In the genomic region with DNA sequence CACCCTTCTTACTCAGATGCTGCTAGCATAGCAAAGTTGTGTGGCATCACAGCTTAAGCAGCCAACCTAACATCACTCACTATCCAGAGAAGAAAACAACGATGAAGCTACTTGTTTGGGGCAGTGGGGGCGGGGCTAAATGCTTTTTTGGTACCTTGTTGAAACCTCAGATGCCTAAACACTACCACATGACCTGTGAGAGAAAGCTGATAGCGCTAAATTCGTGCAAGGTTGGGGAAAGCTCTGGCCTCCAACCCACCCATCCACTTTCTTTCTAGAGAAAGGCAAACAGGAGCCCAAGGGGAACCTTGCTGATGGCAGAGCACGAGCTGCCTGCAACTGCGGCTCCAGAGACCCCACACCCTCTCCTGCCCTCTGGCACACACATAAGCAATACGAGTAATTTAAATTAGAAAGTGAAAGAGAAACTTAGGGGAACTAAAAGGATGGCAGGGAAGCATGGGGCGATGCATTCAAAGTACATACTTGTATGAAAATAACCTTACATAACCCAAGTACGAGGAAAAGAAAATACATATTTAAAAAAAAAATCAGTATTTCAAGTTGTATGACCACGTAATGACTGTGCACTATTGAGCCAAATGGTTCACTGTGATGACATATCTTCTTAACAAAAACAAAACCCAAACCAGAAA, we compare ENCODE assay signal across 9 mouse cellular contexts. TPM values are rescaled to one million over a fixed set of nuclear protein-coding genes. Genes with fewer than 3 reads are reported as not detected.
DNase-seq lines count a peak whose midpoint lies in the region; ATAC-seq and TF ChIP-seq lines count a peak whose summit lies in the region.
"Had no signal": no experiment of that assay in that cellular context is flagged by ENCODE, and none has a peak within 500 bp of the region (broad histone marks: within the 10 kb centered on the region; RNA-seq: fewer than 3 reads in every experiment).

No protein-coding gene starts in this region.

- no peak for TF ChIP-seq CTCF in liver, adult 2 months (IDR thresholded peaks at IDR 0.05; ENCODE audit: low read depth, low read length)

- H3K36me3 ChIP-seq in liver, adult 2 months (ENCODE audit: control insufficient read depth, insufficient read depth, low read length), result no peaks in the 10 kb centered on the region; the same call in 1 of the 2 replicates
- H3K36me3 ChIP-seq in embryonic facial prominence, embryonic 12.5 days, result peaks cover 12% of the 10 kb centered on the region
- H3K36me3 ChIP-seq in intestine, embryonic 15.5 days, result peaks cover 3% of the 10 kb centered on the region; the same call in 1 of the 2 replicates

- H3K27me3 ChIP-seq in liver, adult 2 months (ENCODE audit: control insufficient read depth, insufficient read depth, low read length), result no peaks in the 10 kb centered on the region
- H3K27me3 ChIP-seq in embryonic facial prominence, embryonic 12.5 days, result no peaks in the 10 kb centered on the region
- no peaks in the 10 kb centered on the region for H3K27me3 ChIP-seq in intestine, embryonic 15.5 days (replicated peaks)
- H3K27me3 ChIP-seq: neural tube, embryonic 12.5 days had no signal

- H3K9ac ChIP-seq in liver, adult 2 months (ENCODE audit: low read depth, low read length), result peak overlapping the region; percentile 43; the same call in 1 of the 2 replicates
- H3K9ac ChIP-seq in embryonic facial prominence, embryonic 12.5 days, result no peak overlapping the region
- no peak overlapping the region for H3K9ac ChIP-seq in intestine, embryonic 15.5 days
- H3K9ac ChIP-seq: neural tube, embryonic 12.5 days had no signal

- peak overlapping the region; percentile 22; the same call in 1 of the 2 replicates for H3K4me2 ChIP-seq in embryonic facial prominence, embryonic 12.5 days (replicated peaks)
- peak overlapping the region; percentile 37; the same call in 1 of the 2 replicates for H3K4me2 ChIP-seq in intestine, embryonic 15.5 days (replicated peaks)
- H3K4me2 ChIP-seq: neural tube, embryonic 12.5 days had no signal

- peak; percentile 16 for DNase-seq in liver, adult 2 months (ENCODE audit: extremely low read depth, low read depth, low spot score)
- DNase-seq in liver, result no peak
- peak; percentile 57 to 58 for DNase-seq in natural killer cell, adult 2 months (ENCODE audit: low spot score in 2 of 2)
- DNase-seq in embryo, embryonic 10.5 days (ENCODE audit: low spot score), result no peak
- DNase-seq in right cerebral cortex, postnatal 36 days (ENCODE audit: low spot score in 2 of 2), result no peak
- DNase-seq in frontal cortex, postnatal 25 days (ENCODE audit: low spot score in 2 of 2), result no peak

- H3K9me3 ChIP-seq in embryonic facial prominence, embryonic 12.5 days, result no peaks in the 10 kb centered on the region
- H3K9me3 ChIP-seq in intestine, embryonic 15.5 days, result no peaks in the 10 kb centered on the region
- H3K9me3 ChIP-seq: neural tube, embryonic 12.5 days had no signal

- peak overlapping the region; percentile 56 for H3K4me3 ChIP-seq in liver, adult 2 months (ENCODE audit: insufficient read depth, low read depth, low read length)
- no peak overlapping the region for H3K4me3 ChIP-seq in embryonic facial prominence, embryonic 12.5 days
- no peak overlapping the region for H3K4me3 ChIP-seq in intestine, embryonic 15.5 days (replicated peaks)
- H3K4me3 ChIP-seq: neural tube, embryonic 12.5 days had no signal

- H3K79me2 ChIP-seq in liver, adult 2 months (ENCODE audit: control insufficient read depth, insufficient read depth, low read length), result no peaks in the 10 kb centered on the region

- ATAC-seq in embryonic facial prominence, embryonic 12.5 days (ENCODE audit: insufficient number of reproducible peaks, insufficient read depth, low FRiP score, low TSS enrichment), result no peak
- ATAC-seq in intestine, embryonic 15.5 days, result no peak

- H3K27ac ChIP-seq in liver, adult 2 months (replicated peaks; ENCODE audit: insufficient read depth, low read depth, low read length), result no peak overlapping the region; the same call in 1 of the 2 replicates
- H3K27ac ChIP-seq in embryonic facial prominence, embryonic 12.5 days, result no peak overlapping the region
- no peak overlapping the region for H3K27ac ChIP-seq in intestine, embryonic 15.5 days
- H3K27ac ChIP-seq: neural tube, embryonic 12.5 days had no signal

- H3K4me1 ChIP-seq in liver, adult 2 months (ENCODE audit: control insufficient read depth, insufficient read depth, low read length), result peaks cover 1% of the 10 kb centered on the region; the same call in 1 of the 2 replicates
- H3K4me1 ChIP-seq in embryonic facial prominence, embryonic 12.5 days, result peaks cover 41% of the 10 kb centered on the region
- H3K4me1 ChIP-seq in intestine, embryonic 15.5 days (replicated peaks), result peaks cover 15% of the 10 kb centered on the region

- no peak for TF ChIP-seq POLR2A in liver, adult 2 months (IDR thresholded peaks at IDR 0.05; ENCODE audit: extremely low read depth, insufficient read depth, low read length)

- 24% methylated on average over 10 of the region's 10 CpGs for WGBS in liver, adult 2 months
- 35% methylated on average over 10 of the region's 10 CpGs for WGBS in embryonic facial prominence, embryonic 12.5 days
- WGBS in intestine, embryonic 15.5 days, result 48% methylated on average over 10 of the region's 10 CpGs

RNA-seq across cellular contexts. Expression of a gene that starts 7.7 kb away (rescaled TPM):
- total RNA-seq in liver, adult 2 months (2014; rRNA removed), result 1.9 and 2.8 TPM in 2 replicates
- polyA plus RNA-seq in liver, adult 2 months (2012; rRNA removed), result 1.0 and 1.6 TPM in 2 replicates
- 4.6 and 4.8 TPM in 2 replicates for polyA plus RNA-seq in embryonic facial prominence, embryonic 12.5 days (2016; fragmentation: Nextera tagmentation; extraction: Ambion mirVana)
- polyA plus RNA-seq in intestine, embryonic 15.5 days (2015; fragmentation: Nextera tagmentation; extraction: Ambion mirVana), result 2.4 and 2.9 TPM in 2 replicates

Comparison
In these comparisons a context has a peak if more than half of its experiments do, and no peak if none do; other contexts are left out.
1. DNase-seq: peak in liver, adult 2 months (single experiment) and natural killer cell, adult 2 months (2 of 2); none in liver (single experiment), embryo, embryonic 10.5 days (single experiment), right cerebral cortex, postnatal 36 days (0 of 2) and frontal cortex, postnatal 25 days (0 of 2).